Mouse (Mus musculus) naive thymus-derived CD4-positive, alpha-beta T cell, adult 5 months (primary cell): Measurements from ENCODE around the gene Hrg. TPM values are rescaled to one million over a fixed set of nuclear protein-coding genes. Genes with fewer than 3 reads are reported as not detected.

ENCODE experiments used
- polyA plus RNA-seq: library from polyadenylated mRNA; unstranded; fragments of 100-300 nt; shearing (Covaris generic); gene quantifications from one replicate; pipeline ENCODE4 v1.2.1, GENCODE M21; 2017

The Hrg gene
- not detected for polyA plus RNA-seq

GRCm38 (mm10) chr16:22950840-22951395 lies at the start of gene Hrg:
Gene Hrg, plus strand, starts transcription at chr16:22951072.

GRCm38 (mm10) chr16:22918034-22918433 lies 32.8 kb upstream of the Hrg start, which contains the start of gene Fetub:
Gene Fetub, plus strand, starts transcription at chr16:22918334.

Other genes starting within 250 kb of the Hrg start
- gene Crygs, start 139.5 kb upstream of the Hrg start, polyA plus RNA-seq = not detected
- gene Tbccd1, start 93.4 kb upstream of the Hrg start, polyA plus RNA-seq = 12.6 TPM
- 76.0 TPM for gene Dnajb11, start 93.2 kb upstream of the Hrg start, polyA plus RNA-seq
- gene Ahsg, start 59.8 kb upstream of the Hrg start, polyA plus RNA-seq = not detected
- not detected for gene Fetub, start 32.7 kb upstream of the Hrg start, polyA plus RNA-seq
- gene Kng2, start 78.4 kb downstream of the Hrg start, polyA plus RNA-seq = not detected
- not detected for gene Kng1, start 106.8 kb downstream of the Hrg start, polyA plus RNA-seq
- 460 TPM for gene Eif4a2, start 156.4 kb downstream of the Hrg start, polyA plus RNA-seq
- gene Rfc4, start 176.7 kb downstream of the Hrg start, polyA plus RNA-seq = 14.0 TPM
- gene Adipoq, start 195.5 kb downstream of the Hrg start, polyA plus RNA-seq = not detected